Mouse (Mus musculus): ENCODE data around the gene Wdr92.
"Not testable (repeated sequence)": the region's sequence is repeated elsewhere in the genome, so short reads cannot be mapped to it uniquely, and the experiment has no call there.

Wdr92 gene

DNA sequence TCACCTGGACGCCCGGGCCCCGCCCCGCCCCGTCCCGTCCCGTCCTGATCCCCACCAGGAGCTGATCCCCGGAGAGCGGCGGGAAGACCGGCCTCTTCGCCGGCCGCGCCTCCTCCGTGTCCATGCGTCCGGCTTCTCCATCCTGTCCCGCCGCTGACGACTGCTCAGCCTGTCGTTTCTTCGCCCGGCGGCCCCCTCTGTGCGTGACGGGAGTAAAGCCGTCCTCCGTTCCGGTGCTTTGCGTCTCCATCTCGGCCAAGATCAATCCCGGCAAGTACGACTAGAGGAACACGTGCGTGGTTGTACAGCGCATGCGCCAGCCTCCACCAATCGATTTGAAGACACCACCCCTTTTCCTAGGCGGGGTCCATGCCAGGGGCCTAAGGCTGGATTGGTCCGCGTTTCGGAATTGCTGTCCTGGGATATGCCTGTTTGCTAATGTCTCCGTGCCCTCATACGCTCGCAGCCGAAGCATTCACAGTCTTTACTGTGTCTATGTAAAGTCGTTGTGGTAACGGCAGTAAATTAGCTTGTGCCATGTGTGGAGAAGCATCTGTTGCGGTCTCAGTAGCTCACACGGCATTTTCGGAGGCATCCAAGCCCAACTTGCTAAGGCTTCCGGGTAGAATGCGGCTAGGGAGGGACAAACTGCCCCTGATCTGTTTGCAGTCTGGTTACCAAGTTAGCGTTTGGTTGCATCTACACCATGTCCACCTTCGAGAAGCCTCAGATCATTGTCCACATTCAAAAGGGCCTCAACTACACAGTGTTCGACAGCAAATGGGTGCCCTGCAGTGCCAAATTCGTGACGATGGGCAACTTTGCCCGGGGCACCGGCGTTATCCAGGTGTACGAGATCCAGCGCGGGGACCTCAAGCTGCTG is 29.6 kb downstream of the Wdr92 start, which contains the start of gene Pno1:
TSS of gene Pno1 (minus strand) at position 311 of the 883 bp plus-strand sequence.
- DNase-seq (ENCODE audit: low spot score in 2 of 2): peak; percentile 94 to 96

GRCm38 (mm10) chr11:17212141-17212495 is 30.2 kb downstream of the Wdr92 start:
- no peak for DNase-seq (ENCODE audit: low spot score in 2 of 2)

DNA sequence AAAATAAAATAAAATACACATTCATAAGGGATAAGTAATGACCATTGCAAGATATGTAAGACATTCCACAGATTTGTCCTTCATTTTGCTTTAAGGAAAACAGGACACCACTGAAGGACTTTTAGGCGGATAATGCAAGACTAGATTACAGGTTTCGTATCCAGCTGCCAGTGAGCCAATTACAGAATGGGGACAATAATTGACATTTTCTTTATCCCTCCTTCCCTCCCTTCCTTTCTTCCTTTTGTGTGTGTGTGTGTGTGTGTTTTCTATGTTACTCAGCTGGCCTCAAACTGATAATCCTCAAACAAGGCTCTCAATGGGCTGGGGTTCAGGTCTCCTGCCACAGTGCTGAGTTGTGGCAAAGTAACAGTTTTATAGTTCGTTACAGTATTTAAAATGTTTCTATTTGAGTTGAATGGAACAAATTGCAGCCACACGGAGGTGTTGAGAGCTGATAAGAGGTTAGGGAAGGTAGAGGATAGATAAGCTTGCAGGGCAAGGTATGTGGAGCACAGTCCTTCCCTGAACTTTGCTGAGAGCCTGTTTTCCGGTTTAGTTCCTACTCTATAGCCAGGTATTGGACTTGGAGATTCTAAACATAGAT is 31.1 kb downstream of the Wdr92 start:
- DNase-seq (ENCODE audit: low spot score in 2 of 2): no peak

DNA sequence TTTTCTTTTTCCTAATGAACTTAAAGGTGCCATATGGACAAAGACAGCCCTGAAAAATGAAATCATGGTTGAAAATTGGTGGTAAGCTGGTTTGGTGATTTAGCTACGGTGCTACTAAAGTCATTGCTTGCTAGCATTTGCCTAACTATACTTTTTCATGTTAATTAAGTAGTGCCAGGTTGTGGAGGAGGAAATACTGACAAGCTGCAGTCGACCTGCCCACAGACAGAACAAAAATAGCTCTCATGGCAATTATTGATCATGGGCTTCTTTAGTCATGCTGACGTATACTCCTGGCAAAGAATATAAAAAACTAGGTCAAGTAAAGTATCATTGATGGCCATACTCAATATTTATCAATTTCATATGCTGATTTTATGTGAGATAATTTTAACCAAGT is 33.6 kb downstream of the Wdr92 start:
- DNase-seq (ENCODE audit: low spot score in 2 of 2): no peak

GRCm38 (mm10) chr11:17221126-17221525 is 39.2 kb downstream of the Wdr92 start:
- DNase-seq (ENCODE audit: low spot score in 2 of 2): no peak

GRCm38 (mm10) chr11:17232792-17233191 is 50.9 kb downstream of the Wdr92 start:
- no peak for DNase-seq (ENCODE audit: low spot score in 2 of 2)

GRCm38 (mm10) chr11:17236449-17237037 is 54.6 kb downstream of the Wdr92 start:
- no peak for DNase-seq (ENCODE audit: low spot score in 2 of 2)

DNA sequence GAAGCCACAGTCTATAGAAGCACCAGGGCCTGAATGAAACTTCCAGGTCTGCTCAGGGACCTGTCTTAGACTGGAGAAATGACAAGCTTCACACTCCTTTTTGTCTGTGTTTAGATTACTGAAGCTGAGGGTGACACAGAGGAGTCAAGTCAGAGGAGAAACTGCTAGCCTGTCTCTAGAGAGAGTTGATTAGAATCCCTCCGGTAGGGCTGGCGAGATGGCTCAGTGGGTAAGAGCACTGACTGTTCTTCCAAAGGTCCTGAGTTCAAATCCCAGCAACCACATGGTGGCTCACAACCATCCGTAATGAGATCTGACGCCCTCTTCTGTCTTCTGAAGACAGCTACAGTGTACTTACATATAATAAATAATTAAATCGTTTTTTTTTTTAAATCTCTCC is 56.7 kb downstream of the Wdr92 start:
- DNase-seq (ENCODE audit: low spot score in 2 of 2): not testable (repeated sequence)

DNA sequence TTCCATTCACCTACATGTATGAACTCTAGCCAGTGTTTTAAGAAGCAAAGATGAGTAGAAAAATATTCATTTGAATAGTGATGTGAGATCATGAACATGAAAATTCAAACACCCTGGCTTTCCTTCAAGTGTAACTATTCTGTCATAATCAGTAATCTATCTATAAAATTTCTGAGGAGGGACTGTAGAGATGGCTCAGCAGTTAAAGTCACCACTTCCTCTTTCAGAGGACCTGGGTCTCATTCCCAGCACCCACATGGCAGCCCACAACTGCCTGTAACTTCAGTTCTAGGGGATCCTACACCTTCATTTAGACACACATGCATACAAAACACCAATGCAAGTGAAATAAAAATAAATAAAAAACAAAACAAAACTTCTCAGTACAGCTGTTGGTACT is 66.8 kb downstream of the Wdr92 start:
- DNase-seq (ENCODE audit: low spot score in 2 of 2): no peak

DNA sequence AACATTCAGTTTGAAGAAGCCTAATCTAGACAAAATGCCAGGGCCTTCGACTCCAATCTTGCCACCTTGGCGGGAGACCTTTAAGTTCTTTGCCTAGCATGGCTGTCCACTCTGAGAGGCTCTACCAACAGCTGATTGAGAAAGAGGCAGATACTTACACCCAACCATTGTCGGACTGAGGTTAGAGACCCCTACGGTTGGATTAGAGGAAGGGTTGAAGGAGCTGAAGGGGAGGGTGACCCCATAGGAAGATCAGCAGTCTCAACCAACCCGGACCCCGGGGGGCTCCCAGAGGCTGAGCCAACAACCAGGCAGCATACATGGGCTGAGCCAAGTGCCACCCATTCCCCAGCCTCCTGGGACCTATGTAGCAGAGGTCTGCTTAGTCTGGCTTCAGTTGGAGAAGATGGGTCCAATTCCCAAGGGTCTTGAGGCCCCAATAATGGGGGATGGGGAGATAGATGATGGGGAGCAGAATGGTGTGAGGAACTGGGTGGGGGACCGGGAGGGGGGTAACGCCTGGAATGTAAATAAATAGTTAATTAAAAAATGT is 75.0 kb downstream of the Wdr92 start:
- DNase-seq (ENCODE audit: low spot score in 2 of 2): peak in 1 of 2 experiments; percentile 13

DNA sequence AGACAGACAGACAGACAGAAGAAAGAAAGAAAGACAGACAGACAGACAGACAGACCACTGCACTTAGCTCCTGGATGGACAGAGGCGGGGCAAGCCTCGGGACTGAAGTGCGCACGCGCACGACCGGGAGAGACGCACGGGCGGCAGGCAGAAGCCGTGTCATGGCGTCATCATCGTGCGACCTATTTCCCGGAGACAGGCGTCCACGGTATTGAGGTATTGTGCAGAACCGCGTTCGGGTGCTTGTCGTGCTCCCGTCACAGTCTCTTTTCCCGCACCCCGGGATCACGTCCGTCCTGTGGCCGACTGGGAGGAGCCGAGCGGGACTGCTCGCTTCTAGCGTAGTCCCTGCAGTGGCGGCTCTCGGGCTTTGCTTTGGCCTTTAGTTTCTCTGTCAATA is 75.5 kb downstream of the Wdr92 start, which contains the start of gene C1d:
TSS of gene C1d (plus strand) at position 137 of the 400 bp plus-strand sequence.
- DNase-seq (ENCODE audit: low spot score in 2 of 2): peak; percentile 92 to 95

DNA sequence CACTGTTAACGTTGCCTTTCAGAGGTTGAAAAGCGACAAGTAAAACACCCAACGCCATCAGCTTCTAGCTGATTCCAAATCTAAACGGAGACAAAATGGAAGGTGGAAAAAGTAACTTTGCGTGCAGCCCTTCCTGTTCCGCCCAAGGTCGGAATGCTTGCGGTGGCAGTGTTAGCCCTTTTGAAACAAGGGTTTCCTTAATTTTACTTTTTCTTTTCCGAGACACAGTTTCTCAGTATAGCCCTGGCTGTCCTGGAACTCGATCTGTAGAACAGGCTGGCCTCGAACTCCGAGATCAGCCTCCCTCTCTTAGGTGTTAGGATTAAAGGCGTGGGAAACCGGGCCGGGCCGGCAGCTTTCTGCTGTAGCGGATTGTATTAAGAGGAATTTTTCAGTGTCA is 76.0 kb downstream of the Wdr92 start:
- peak in 1 of 2 experiments; percentile 12 for DNase-seq (ENCODE audit: low spot score in 2 of 2)

DNA sequence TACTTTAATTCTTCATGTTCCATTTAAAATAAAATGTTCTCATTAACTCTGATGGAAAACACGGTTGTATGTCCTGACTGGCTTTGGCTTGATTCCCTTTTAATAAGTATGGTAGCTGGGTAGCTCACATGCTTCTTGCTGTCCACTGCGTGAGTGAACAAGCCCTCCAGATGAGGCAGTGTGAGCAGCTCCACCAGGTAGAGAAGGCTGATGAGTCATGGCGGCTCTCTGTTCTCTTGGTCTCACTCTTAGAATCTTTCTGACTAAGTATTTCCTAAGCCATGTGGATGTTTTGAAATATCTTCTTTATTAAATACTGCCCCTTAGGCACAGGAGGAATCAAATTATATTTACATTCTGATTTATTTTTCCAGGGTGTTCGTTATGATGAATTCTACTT is 85.3 kb downstream of the Wdr92 start:
- DNase-seq (ENCODE audit: low spot score in 2 of 2): no peak

DNA sequence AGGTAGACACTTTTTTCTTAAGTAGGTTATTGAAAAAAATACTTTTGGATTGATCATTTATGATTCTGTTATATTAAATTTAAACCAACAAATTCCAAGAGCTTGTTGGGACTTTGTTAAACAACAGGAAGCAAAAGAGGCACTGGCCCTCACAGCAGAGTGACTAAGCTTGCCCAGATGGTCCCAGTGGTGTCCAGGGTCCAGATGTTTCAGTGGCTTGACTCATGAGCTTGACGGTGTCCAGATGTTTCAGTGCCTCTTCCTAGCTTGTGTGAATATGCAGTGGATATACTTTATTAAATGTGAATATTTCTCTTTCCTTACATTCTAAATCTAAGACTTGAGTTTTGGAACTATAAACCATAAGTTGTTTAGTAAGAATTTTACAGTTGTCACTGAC is 86.9 kb downstream of the Wdr92 start:
- no peak for DNase-seq (ENCODE audit: low spot score in 2 of 2)

- DNase-seq (ENCODE audit: low spot score in 2 of 2): peak in 1 of 2 experiments; percentile 17
Observed at GRCm38 (mm10) chr11:17279959-17280358, 98.1 kb downstream of the Wdr92 start.

All from frontal cortex, postnatal 14 days (tissue).